Mouse (Mus musculus) myocyte (in vitro differentiated cells): ENCODE data around the gene Rnf144a.

Source experiments
- CEBPB ChIP-seq: IDR thresholded peaks from 2 replicates; pipeline ENCODE4 v1.6.1; 2011; ENCODE audit warnings: mild to moderate bottlenecking, moderate library complexity; ENCODE audit not compliant: poor library complexity, insufficient read depth, severe bottlenecking
- E2F4 ChIP-seq: IDR thresholded peaks from one replicate; pipeline ENCODE4 v1.6.1; 2011; ENCODE audit warnings: mild to moderate bottlenecking, control low read depth, moderate library complexity; ENCODE audit not compliant: insufficient read depth
- MAX ChIP-seq: IDR thresholded peaks from one replicate; pipeline ENCODE4 v1.6.1; 2011; ENCODE audit warnings: low read depth, mild to moderate bottlenecking, control low read depth
- MYOD1 ChIP-seq, 3 experiments: IDR thresholded peaks; one replicate each; pipeline ENCODE4 v1.6.1; 2011; ENCODE audit warnings: control low read depth in 2 of 3, low read depth in 2 of 3, mild to moderate bottlenecking in 2 of 3, moderate library complexity in 1 of 3; ENCODE audit not compliant: insufficient read length in 2 of 3, control insufficient read depth in 1 of 3
- MYOG ChIP-seq, 3 experiments: IDR thresholded peaks; one replicate each; pipeline ENCODE4 v1.6.1; 2011; ENCODE audit warnings: control low read depth in 2 of 3, low read depth in 2 of 3, mild to moderate bottlenecking in 2 of 3; ENCODE audit not compliant: insufficient read length in 2 of 3, control insufficient read depth in 1 of 3, insufficient read depth in 1 of 3
- POLR2A ChIP-seq: IDR thresholded peaks from one replicate; pipeline ENCODE4 v1.6.1; 2011; ENCODE audit warnings: low read depth, mild to moderate bottlenecking, control low read depth, moderate library complexity; ENCODE audit not compliant: insufficient read length
- POLR2AphosphoS2 ChIP-seq: IDR thresholded peaks from one replicate; pipeline ENCODE4 v1.6.1; 2011; ENCODE audit warnings: low read depth, control low read depth; ENCODE audit not compliant: insufficient read length
- REST ChIP-seq: IDR thresholded peaks from one replicate; pipeline ENCODE4 v1.6.1; 2011; ENCODE audit warnings: mild to moderate bottlenecking, control low read depth, moderate library complexity; ENCODE audit not compliant: insufficient read depth, insufficient read length
- SRF ChIP-seq: IDR thresholded peaks from one replicate; pipeline ENCODE4 v1.6.1; 2011; ENCODE audit warnings: low read depth; ENCODE audit not compliant: control insufficient read depth, insufficient read length
- TCF12 ChIP-seq: IDR thresholded peaks from one replicate; pipeline ENCODE4 v1.6.1; 2011; ENCODE audit warnings: mild to moderate bottlenecking, control low read depth; ENCODE audit not compliant: poor library complexity, insufficient read depth, severe bottlenecking
- TCF3 ChIP-seq: IDR thresholded peaks from one replicate; pipeline ENCODE4 v1.6.1; 2011; ENCODE audit warnings: low read depth, control low read depth; ENCODE audit not compliant: insufficient read length
- USF1 ChIP-seq: IDR thresholded peaks from one replicate; pipeline ENCODE4 v1.6.1; 2011; ENCODE audit warnings: low read depth, mild to moderate bottlenecking, control low read depth, moderate library complexity

DNA sequence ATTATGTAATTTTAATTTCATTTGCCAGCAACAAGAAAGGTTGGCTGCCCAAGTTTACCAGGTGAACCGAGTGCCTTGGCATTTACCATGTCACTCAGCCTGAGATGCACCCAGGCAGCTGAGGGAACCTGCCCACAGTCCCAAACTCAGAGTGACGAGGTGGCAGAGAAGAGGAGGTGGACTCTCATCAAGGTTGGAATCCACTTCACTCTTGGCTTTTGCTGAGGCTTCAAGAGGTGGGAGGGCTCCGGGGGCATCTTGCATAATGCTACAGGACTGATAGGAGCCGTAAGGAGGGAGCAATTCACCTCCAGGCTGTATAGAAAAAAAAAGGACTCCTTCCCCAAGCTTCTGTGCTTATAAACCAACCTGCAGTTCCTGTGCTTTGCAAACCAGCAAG, 48.7 kb downstream of the Rnf144a start:
- TF ChIP-seq POLR2A (no peak), MYOD1 (IDR thresholded peaks at IDR 0.05; ENCODE audit: control insufficient read depth in 1 of 3, insufficient read length in 2 of 3, low read depth in 2 of 3) (no peak), MAX (no peak), E2F4 (no peak), USF1 (no peak), TCF12 (no peak), POLR2AphosphoS2 (no peak), TCF3 (no peak), MYOG (IDR thresholded peaks at IDR 0.05; ENCODE audit: control insufficient read depth in 1 of 3, insufficient read depth in 1 of 3, insufficient read length in 2 of 3, low read depth in 2 of 3) (no peak), REST (no peak), CEBPB (no peak), SRF (no peak)
